Mouse (Mus musculus): ENCODE measurements at regions not wholly inside any gene's neighbourhood (a gene's known extent, or its start where the extent isn't known, plus 50 kb on each side); places are given as distances from the start of the nearest gene placed in this dataset.

DNA sequence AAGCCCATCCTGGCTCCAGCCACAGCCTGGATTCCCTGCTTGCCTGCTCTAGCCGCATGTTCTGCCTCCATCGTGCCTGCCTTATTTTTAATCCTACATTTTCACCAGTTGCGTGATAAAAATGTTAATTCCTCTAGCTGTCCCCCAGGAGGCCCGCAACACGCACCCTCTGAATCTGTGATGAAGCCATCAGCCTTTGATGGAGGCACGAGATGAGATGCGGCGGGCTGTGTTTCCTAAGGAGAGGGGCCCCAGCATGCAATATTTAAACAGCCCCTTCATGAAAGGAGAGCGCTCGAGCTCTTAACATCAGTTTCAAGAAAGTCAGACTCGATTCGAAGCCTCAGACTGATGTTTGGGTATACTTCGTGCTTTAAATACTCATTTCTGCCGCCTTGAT, 76.3 kb downstream of the Nptx2 start:
- in situ Hi-C loops (cut with MboI; ENCODE audit: unreplicated experiment in 2 of 2) = loop anchor here in 1 of 2 experiments (25.0 kb wide), 1 partner anchor 1515 kb away; no protein-coding TSS in a partner anchor

- in situ Hi-C loops (cut with MboI; ENCODE audit: unreplicated experiment in 2 of 2) = loop anchor here in 1 of 2 experiments (25.0 kb wide), 1 partner anchor 1514 kb away; no protein-coding TSS in a partner anchor
Observed at GRCm38 (mm10) chr5:144623358-144623757, 77.7 kb downstream of the Nptx2 start.

DNA sequence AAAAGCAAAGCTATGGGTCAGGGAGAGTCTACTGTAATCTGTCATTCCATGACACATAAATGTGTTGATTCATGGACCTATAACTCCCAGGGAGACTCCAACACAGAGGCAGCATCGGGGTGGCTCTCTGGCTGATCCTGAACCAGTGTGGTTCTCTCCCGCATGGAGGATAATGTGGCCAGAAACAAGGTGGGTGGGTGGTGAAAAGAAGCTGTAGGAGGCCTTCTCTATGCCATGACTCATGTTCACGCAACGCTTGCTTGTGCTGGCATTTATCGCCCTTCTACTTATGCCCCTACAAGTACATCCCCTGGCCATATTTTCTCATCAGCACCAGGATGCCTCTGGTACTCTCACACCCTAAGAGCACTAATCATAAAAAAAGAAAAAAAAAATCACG, 86.6 kb downstream of the Nptx2 start:
- in situ Hi-C loops (cut with MboI; ENCODE audit: unreplicated experiment in 2 of 2) = no loop called here

GRCm38 (mm10) chr5:144638631-144639030, 92.9 kb downstream of the Nptx2 start:
- in situ Hi-C loops (cut with MboI; ENCODE audit: unreplicated experiment in 2 of 2) = no loop called here

DNA sequence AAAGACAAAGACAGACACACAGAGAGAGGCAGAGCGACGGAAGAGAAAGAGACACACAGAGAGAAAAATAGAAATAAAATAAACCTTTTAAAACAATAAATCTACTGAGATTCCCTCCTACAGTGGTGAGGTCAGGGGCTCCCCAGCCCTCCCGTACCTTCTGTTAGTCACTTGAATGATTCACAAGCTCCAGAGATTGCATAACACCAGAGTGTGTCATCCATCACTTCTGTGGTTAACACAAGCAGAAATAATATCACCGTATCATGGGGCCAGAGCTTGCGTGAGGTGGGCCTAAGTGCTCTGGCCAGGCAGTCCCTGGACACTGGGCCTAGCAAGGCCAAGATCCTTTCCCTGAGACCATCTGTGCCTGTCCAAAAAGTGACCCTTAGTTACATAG, 93.9 kb downstream of the Nptx2 start:
- in situ Hi-C loops (cut with MboI; ENCODE audit: unreplicated experiment in 2 of 2) = no loop called here

DNA sequence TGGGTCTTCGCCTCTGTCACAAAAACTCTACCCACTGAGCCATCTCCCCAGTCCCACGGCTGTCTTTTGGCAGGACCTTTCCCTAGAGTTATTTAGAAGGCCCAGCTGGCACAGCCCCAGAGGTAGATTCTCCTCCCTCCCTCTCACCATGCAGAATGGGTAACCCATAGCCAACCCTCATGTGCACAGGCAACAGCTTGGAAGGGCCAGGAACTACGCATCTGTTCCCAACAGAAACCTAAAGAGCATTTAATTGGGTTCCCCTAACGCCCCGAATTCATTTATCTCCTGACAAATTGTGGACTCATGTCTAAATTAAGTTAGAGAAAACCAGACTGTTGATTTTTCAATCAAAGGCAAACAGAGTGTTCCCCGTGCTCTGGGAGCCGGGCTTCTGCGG, 97.1 kb downstream of the Nptx2 start:
- in situ Hi-C loops (cut with MboI; ENCODE audit: unreplicated experiment in 2 of 2) = no loop called here

GRCm38 (mm10) chr5:144643438-144643837, 97.7 kb downstream of the Nptx2 start:
- in situ Hi-C loops (cut with MboI; ENCODE audit: unreplicated experiment in 2 of 2) = no loop called here

- in situ Hi-C loops (cut with MboI; ENCODE audit: unreplicated experiment in 2 of 2) = no loop called here
Observed at GRCm38 (mm10) chr5:144645367-144645766, 99.7 kb downstream of the Nptx2 start.

- in situ Hi-C loops (cut with MboI; ENCODE audit: unreplicated experiment in 2 of 2) = no loop called here
Observed at GRCm38 (mm10) chr5:144647311-144648104, 101.8 kb downstream of the Nptx2 start.

GRCm38 (mm10) chr5:144652231-144652630, 106.5 kb downstream of the Nptx2 start:
- in situ Hi-C loops (cut with MboI; ENCODE audit: unreplicated experiment in 2 of 2) = no loop called here

- in situ Hi-C loops (cut with MboI; ENCODE audit: unreplicated experiment in 2 of 2) = no loop called here
Observed at GRCm38 (mm10) chr5:144662031-144662430, 99.6 kb downstream of the Tmem130 start.

DNA sequence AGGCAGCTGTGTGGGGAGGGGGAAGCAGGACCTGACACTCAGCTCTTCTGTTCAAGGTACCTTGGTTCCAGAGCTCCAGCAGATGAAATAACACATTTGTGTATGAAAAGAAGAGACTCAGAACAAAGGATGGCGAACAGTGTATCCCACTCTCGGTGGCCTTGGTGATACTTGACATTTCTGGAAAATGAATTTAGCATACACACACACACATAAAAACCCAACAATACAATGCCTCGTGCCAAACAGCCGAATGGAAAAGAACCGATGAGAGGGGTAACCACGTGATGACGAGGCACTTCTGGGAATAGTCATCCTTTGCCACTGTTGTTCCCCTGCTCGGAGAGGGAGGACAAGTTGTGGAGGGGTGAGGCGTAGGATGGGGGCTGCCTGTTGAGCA, 97.6 kb downstream of the Tmem130 start:
- in situ Hi-C loops (cut with MboI; ENCODE audit: unreplicated experiment in 2 of 2) = no loop called here

DNA sequence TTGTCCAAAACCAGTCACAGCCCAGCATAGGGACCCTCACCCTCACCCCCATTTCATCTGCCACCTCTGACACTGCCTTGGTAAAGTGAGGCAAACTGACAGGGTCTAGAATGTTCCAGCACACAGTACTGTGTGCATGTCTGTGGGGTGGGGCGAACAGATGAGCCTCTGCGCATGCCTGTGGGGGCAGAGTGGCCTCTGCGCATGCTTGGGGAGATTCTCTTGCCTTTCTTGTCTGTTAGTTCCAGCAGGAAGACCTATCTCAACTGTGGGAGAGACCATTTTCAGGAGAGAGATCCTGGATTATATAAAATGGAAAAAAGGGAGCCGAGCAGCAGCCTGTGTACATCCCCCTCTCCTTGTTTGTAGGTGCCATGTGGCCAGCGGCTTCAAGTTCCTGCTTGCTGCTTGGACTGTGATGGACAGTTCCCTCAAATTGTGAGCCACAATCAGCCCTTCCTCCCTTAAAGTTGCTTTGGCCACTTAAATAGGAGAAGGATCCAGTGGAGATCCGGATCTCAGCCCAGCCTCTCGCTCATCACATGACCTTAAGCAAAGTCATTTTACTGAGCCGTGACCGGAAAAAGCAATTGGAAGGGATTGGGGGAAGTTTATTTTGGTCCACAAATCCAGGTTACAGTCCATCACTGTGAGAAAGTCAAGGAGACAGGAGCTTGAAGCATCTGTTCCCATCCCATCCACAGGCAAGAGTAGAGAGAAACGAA, 96.9 kb downstream of the Tmem130 start:
- in situ Hi-C loops (cut with MboI; ENCODE audit: unreplicated experiment in 2 of 2) = no loop called here

- in situ Hi-C loops (cut with MboI; ENCODE audit: unreplicated experiment in 2 of 2) = no loop called here
Observed at GRCm38 (mm10) chr5:144668060-144668459, 93.6 kb downstream of the Tmem130 start.

GRCm38 (mm10) chr5:144678815-144679750, 82.5 kb downstream of the Tmem130 start:
- in situ Hi-C loops (cut with MboI; ENCODE audit: unreplicated experiment in 2 of 2) = no loop called here

DNA sequence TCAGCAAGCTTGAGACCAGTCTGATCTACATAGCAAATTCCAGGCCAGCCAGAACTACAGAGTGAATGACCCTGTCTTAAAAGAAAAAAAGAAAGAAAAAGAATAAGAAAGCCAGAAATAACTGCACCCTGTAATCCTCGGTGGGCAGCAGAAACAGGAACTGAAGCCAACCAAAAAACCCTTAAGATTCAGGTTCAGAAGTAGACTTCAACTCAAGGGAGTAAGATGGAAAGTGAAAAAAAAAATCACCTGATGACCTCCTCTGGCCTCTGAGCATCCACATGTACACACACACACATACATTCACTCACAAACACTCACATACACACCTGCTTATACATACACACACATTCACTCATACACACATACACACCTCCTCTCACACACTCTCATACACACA, 77.4 kb downstream of the Tmem130 start:
- in situ Hi-C loops (cut with MboI; ENCODE audit: unreplicated experiment in 2 of 2) = no loop called here
